Mouse (Mus musculus): Measurements from ENCODE around the gene Vamp2.

- no peak for TF ChIP-seq CTCF (IDR thresholded peaks at IDR 0.05; ENCODE audit: control insufficient read depth, insufficient read depth, low read length)
- no peak for TF ChIP-seq POLR2A (IDR thresholded peaks at IDR 0.05; ENCODE audit: borderline replicate concordance, control insufficient read depth, low read depth, low read length)
Observed at GRCm38 (mm10) chr11:69087082-69087481, 1.2 kb upstream of the Vamp2 start.

Measured in bone marrow, adult 2 months (tissue).